Mouse (Mus musculus) olfactory bulb, adult 2 months (tissue): ENCODE measurements at regions not wholly inside any gene's neighbourhood (a gene's known extent, or its start where the extent isn't known, plus 50 kb on each side); places are given as distances from the start of the nearest gene placed in this dataset.

Experiments used
- H3K27ac ChIP-seq: fragments of 200-500 bp; 2 replicates; pipeline ENCODE4 v1.5.1; 2012; ENCODE audit warnings: low read depth, low read length; ENCODE audit not compliant: insufficient read depth
- H3K4me1 ChIP-seq: fragments of 200-500 bp; 2 replicates; pipeline ENCODE4 v1.6.1; 2012; ENCODE audit warnings: low read length; ENCODE audit not compliant: control insufficient read depth, insufficient read depth
- H3K4me3 ChIP-seq: fragments of 200-500 bp; 2 replicates; pipeline ENCODE4 v1.5.1; 2012; ENCODE audit warnings: mild to moderate bottlenecking, low read depth, low read length, moderate library complexity; ENCODE audit not compliant: insufficient read depth
- CTCF ChIP-seq: fragments of 200-500 bp; IDR thresholded peaks from 2 replicates; pipeline ENCODE4 v1.5.1; 2012; ENCODE audit warnings: low read depth, mild to moderate bottlenecking, low read length, moderate library complexity; ENCODE audit not compliant: insufficient read depth
- POLR2A ChIP-seq: fragments of 200-500 bp; IDR thresholded peaks from 2 replicates; pipeline ENCODE4 v1.6.1; 2012; ENCODE audit warnings: mild to moderate bottlenecking, low read depth, low read length, moderate library complexity; ENCODE audit not compliant: insufficient read depth
- WGBS: fragments of 180-500 bp; shearing (Covaris S2); methylation state at CpG from one replicate; pipeline ENCODE4 v1.1.7; 2018; 5-methylcytosine and 5-hydroxymethylcytosine counted together

GRCm38 (mm10) chr4:106005936-106006335 is 216.3 kb downstream of the Gm12728 start:
- Histone ChIP-seq H3K4me1 (no peaks in the 10 kb centered on the region), H3K27ac (no peak overlapping the region), H3K4me3 (no peak overlapping the region)
- no peak for TF ChIP-seq POLR2A
- TF ChIP-seq CTCF, result no peak
- WGBS, result 87% methylated on average over 5 of the region's 5 CpGs

GRCm38 (mm10) chr4:106007334-106008190 is 217.9 kb downstream of the Gm12728 start:
- no peaks in the 10 kb centered on the region for H3K4me1 ChIP-seq
- 47% methylated on average over 8 of the region's 8 CpGs for WGBS
- H3K27ac ChIP-seq, result no peak overlapping the region
- no peak for TF ChIP-seq CTCF
- no peak overlapping the region for H3K4me3 ChIP-seq

- no peak overlapping the region for H3K4me3 ChIP-seq
- H3K27ac ChIP-seq, result no peak overlapping the region
- no peaks in the 10 kb centered on the region for H3K4me1 ChIP-seq
- no peak for TF ChIP-seq CTCF
- no peak for TF ChIP-seq POLR2A
- 92% methylated on average over 6 of the region's 6 CpGs for WGBS
These were observed 227.5 kb downstream of the Gm12728 start for GRCm38 (mm10) chr4:106017065-106017646.

- 91% methylated on average over 4 of the region's 4 CpGs for WGBS
- TF ChIP-seq CTCF, result no peak
- no peak for TF ChIP-seq POLR2A
- H3K27ac ChIP-seq, result no peak overlapping the region
- H3K4me1 ChIP-seq, result no peaks in the 10 kb centered on the region
- no peak overlapping the region for H3K4me3 ChIP-seq
These were observed 229.3 kb downstream of the Gm12728 start for GRCm38 (mm10) chr4:106018936-106019335.

GRCm38 (mm10) chr4:106020338-106020737 is 230.7 kb downstream of the Gm12728 start:
- Histone ChIP-seq H3K4me3 (no peak overlapping the region), H3K27ac (no peak overlapping the region), H3K4me1 (no peaks in the 10 kb centered on the region)
- WGBS, result 78% methylated on average over 4 of the region's 4 CpGs
- TF ChIP-seq POLR2A (no peak), CTCF (no peak)

- 0 out of 2 replicates have a peak, but pooled peaks cover 2% of the 10 kb centered on the region for H3K4me1 ChIP-seq
- no peak for TF ChIP-seq POLR2A
- TF ChIP-seq CTCF, result no peak
- 100% methylated on average over 1 of the region's 1 CpGs for WGBS
- H3K4me3 ChIP-seq, result no peak overlapping the region
- H3K27ac ChIP-seq, result no peak overlapping the region
These were observed 234.9 kb downstream of the Gm12728 start for GRCm38 (mm10) chr4:106024591-106024990.

GRCm38 (mm10) chr4:106025966-106026637 is 236.4 kb downstream of the Gm12728 start:
- WGBS, result 50% methylated on average over 15 of the region's 15 CpGs
- Histone ChIP-seq H3K4me3 (no peak overlapping the region), H3K4me1 (0 out of 2 replicates have a peak, but pooled peaks cover 2% of the 10 kb centered on the region), H3K27ac (no peak overlapping the region)
- TF ChIP-seq POLR2A, result no peak
- TF ChIP-seq CTCF, result no peak

GRCm38 (mm10) chr4:106040376-106040775 is 250.7 kb downstream of the Gm12728 start:
- WGBS, result 63% methylated on average over 7 of the region's 7 CpGs
- Histone ChIP-seq H3K4me1 (no peaks in the 10 kb centered on the region), H3K27ac (no peak overlapping the region), H3K4me3 (no peak overlapping the region)
- TF ChIP-seq CTCF (no peak), POLR2A (no peak)

GRCm38 (mm10) chr4:106042456-106042855 is 252.8 kb downstream of the Gm12728 start:
- H3K4me3 ChIP-seq, result no peak overlapping the region
- WGBS, result 86% methylated on average over 3 of the region's 3 CpGs
- TF ChIP-seq POLR2A, result no peak
- TF ChIP-seq CTCF, result no peak
- H3K4me1 ChIP-seq, result no peaks in the 10 kb centered on the region
- H3K27ac ChIP-seq, result no peak overlapping the region
